Mouse (Mus musculus) kidney, postnatal 10 days (tissue): Measurements from ENCODE around the gene Ccser1.

Experiments
- DNase-seq: peaks from one replicate; pipeline ENCODE4 v3.0.0; 2021; ENCODE audit warnings: mixed read lengths

Gene Ccser1

GRCm38 (mm10) chr6:62067024-62067380 is 886.9 kb downstream of the Ccser1 start:
- no peak for DNase-seq

DNA sequence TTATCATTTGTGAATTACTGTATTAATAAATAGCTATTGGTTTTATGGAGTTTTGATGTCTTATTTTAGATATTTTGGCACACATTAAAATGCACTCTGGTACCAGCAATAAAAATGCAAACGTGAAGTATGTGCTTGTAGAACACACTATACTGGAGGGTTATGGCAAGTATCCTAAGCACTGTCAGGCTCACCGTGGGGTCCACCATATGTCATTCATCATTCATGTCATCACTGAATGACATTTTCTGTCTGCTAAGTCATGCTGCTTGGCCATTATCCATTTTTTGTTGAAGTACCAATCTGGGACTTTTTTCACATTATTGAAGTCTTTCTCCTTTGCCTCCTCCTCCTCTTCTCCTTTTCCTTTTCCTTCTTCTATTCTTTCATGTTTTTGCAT is 925.3 kb downstream of the Ccser1 start:
- DNase-seq = no peak

- no peak for DNase-seq
Measured at GRCm38 (mm10) chr6:62132531-62132930, 952.4 kb downstream of the Ccser1 start.

GRCm38 (mm10) chr6:62160320-62160719 is 980.2 kb downstream of the Ccser1 start:
- no peak for DNase-seq

DNA sequence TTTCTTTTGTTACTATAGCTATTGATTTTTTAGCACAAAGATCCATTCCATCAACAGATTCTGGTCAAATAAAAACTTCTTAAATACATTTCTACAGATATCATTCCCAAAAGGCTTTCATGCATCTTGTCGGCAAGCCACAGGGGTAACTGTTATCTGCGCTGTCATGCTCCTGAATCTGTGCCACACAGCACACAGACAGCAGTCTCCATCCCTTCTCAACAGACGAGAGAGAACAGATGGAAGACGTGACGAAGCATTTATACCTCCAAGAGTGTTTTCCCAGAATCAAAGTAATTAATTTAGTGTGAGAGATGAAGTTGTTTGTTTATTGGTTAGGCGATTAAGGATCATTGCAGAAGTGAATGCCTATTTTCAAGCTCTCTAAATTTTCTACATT is 982.5 kb downstream of the Ccser1 start:
- no peak for DNase-seq

- no peak for DNase-seq
Measured at GRCm38 (mm10) chr6:62163826-62164225, 983.7 kb downstream of the Ccser1 start.

- DNase-seq = no peak
Measured at GRCm38 (mm10) chr6:62196496-62197188, 1016.5 kb downstream of the Ccser1 start.

DNA sequence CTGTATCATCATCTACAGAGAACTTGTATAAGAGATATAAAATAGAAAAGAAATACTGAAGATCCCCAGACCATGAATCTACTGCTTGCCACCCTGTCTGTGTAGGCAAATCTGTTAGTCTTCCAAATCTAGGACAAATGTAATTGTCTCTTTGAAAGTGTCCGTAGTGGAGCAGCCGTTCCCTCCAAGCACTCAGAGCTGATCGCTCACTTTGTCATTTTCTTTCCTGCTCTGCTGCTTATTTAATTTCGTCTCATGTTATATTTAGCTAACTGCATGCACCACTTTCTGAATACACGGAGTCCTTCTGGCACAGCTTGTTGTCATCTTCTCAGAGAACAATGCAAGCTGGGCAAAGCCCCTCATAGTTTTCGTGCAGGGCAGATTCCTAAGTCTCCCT is 1018.6 kb downstream of the Ccser1 start:
- no peak for DNase-seq

DNA sequence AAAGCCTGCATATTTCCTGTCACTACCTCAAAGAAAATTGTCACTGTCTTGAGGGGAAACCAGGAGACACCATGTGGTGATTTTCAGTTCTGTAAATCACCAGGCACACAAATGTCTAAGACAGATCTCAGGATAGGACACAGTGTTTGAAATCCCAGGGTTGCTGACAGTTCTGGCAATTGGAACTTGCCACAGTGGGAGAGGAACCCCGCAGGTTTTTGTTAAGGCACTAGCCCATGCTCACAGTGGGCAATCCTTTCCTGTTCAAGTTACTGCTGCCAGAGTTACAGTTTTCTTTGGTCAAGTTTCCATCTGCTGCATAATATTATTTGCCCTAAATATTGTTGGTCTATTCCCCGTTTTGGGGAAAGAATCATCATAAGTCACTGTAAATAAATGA is 1024.9 kb downstream of the Ccser1 start:
- DNase-seq = no peak

DNA sequence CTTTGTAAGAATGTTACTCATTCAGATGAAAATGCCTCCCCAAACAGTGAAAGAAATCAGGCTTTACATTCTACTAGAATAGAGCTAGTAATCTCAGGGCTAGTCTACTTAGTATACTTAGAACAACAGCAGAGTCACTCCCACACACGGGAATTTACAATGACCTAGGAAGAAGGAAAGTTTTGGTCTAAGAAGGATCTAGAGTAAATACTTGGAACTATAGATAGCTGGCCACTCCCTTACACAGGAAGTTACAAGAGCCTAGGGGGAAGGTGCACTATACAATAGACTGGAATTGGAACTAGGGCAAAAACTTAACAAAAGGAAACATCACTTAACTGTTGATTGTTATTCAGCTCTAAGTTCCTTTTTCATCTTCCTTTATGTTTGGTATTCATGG is 1041.7 kb downstream of the Ccser1 start:
- no peak for DNase-seq

- DNase-seq = no peak
Measured at GRCm38 (mm10) chr6:62263899-62264298, 1083.8 kb downstream of the Ccser1 start.

- no peak for DNase-seq
Measured at GRCm38 (mm10) chr6:62264525-62264924, 1084.4 kb downstream of the Ccser1 start.

- no peak for DNase-seq
Measured at GRCm38 (mm10) chr6:62281256-62281655, 1101.1 kb downstream of the Ccser1 start.

DNA sequence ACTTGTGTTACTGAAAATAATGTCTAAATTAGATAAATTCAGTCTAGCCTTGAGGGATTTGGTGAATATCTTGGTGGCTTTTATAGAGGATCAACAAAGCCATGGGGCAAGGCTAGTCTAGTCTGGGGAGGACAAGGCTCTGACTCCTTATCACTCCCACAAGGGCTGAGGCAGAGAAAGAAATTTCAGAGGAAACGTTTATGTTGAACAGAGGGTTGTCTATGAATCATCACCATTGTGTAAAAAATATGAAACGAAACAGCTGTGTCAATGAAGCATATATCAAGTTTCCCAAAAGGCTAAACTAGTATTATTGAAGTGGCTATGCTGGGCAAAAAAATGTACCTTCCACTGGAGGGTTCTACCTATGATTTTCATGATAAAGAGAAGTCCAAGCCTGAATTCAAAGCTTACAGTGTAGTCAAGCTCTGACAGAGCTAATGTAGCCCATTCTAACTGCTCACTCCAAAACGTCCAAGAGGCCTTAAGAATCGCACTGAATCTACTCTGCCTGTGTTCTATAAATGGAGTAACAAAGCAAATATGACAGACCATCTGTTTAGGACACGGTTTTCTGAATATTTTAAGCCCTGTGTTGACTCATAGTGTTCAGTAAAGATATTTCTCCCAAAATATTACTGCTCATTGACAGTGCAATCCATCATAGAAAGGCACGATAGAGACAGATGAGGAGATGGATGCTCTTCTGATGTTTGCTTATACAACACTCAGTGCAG is 1121.6 kb downstream of the Ccser1 start:
- DNase-seq = no peak

GRCm38 (mm10) chr6:62318627-62319026 is 1138.5 kb downstream of the Ccser1 start:
- DNase-seq = no peak

GRCm38 (mm10) chr6:62340319-62340718 is 1160.2 kb downstream of the Ccser1 start:
- no peak for DNase-seq

GRCm38 (mm10) chr6:62367802-62368201 is 1187.7 kb downstream of the Ccser1 start:
- no peak for DNase-seq
